Mouse (Mus musculus) megakaryocyte, embryonic 14.5 days (primary cell): ENCODE measurements around the gene Dennd1b.

Source experiments
- FLI1 ChIP-seq: IDR thresholded peaks from 2 replicates; pipeline ENCODE4 v1.6.1; 2012; ENCODE audit warnings: low read length, inconsistent platforms, mixed read lengths
- GATA1 ChIP-seq: IDR thresholded peaks from 3 replicates; pipeline ENCODE4 v1.6.1; 2012; ENCODE audit warnings: mixed read lengths, low read length, inconsistent platforms, borderline replicate concordance

DNA sequence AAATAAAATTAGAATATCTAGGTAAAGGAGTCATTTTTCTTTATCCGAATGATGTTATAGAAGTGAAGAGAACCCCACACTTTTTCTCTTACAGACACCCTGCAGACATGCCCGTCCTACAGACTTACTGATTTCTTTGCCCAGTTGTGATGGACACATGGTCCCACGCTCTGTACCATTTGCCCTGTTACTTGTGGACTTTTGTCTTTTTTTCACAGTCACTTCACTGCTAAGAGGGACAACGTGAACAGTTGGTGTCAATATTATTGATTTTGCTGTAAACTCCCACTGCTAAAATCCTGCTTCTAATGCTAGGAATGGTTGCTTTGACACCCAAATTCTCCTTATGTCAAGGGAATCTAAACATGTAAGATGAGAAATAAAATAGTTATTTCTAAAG lies 134.9 kb downstream of the Dennd1b start:
- no peak for TF ChIP-seq GATA1
- no peak for TF ChIP-seq FLI1
